ENCODE assay signal across 11 mouse cellular contexts in the genomic region with DNA sequence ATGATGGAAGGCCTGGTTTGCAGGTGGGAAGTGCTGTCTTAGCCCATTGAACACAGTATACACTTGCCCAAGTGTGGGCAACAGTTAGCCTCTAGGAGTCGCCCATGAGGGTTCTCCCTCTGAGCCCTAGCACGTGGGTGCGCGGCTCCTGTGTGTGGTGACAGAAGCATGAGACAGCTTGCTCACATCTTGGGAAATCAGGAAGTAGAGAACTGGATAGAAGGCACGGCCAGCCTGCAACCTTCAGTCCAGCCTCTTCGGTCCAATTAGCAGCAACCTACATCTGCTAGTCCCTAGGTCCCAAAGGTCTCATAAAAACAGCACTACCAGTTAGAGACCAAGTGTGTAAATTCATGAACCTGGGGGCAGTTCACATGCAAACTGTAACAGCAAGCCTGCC. TPM values are rescaled to one million over a fixed set of nuclear protein-coding genes. Genes with fewer than 3 reads are reported as not detected.
A peak's percentile ranks its signal among the peaks of the same experiment; 100 is the strongest.
DNase-seq lines count a peak whose midpoint lies in the region; ATAC-seq lines count a peak whose summit lies in the region.
"Had no signal": no experiment of that assay in that cellular context is flagged by ENCODE, and none has a peak within 500 bp of the region (broad histone marks: within the 10 kb centered on the region; RNA-seq: fewer than 3 reads in every experiment).

No protein-coding gene starts in this region.

- DNase-seq in kidney, postnatal 10 days = peak; percentile 50
- DNase-seq in kidney, adult 18-20 months = no peak
- DNase-seq in adrenal gland, postnatal 25 days = peak; percentile 25
- peak; percentile 70 to 72 for DNase-seq in monocyte, adult 2 months (ENCODE audit: low read depth in 1 of 2, low spot score in 2 of 2)
- no peak for DNase-seq in testis, postnatal 14 days (ENCODE audit: low spot score)
- no peak for DNase-seq in embryo, embryonic 11 days
- DNase-seq: forebrain, postnatal 0 days had no signal

- peaks cover 25% of the 10 kb centered on the region for H3K4me1 ChIP-seq in limb, embryonic 13.5 days

- H3K4me2 ChIP-seq in limb, embryonic 13.5 days (replicated peaks) = no peak overlapping the region
- H3K4me2 ChIP-seq: limb, embryonic 15.5 days; neural tube, embryonic 12.5 days had no signal

- no peaks in the 10 kb centered on the region for H3K36me3 ChIP-seq in limb, embryonic 13.5 days
- H3K36me3 ChIP-seq: limb, embryonic 15.5 days; neural tube, embryonic 12.5 days had no signal

- no peaks in the 10 kb centered on the region for H3K9me3 ChIP-seq in limb, embryonic 13.5 days
- H3K9me3 ChIP-seq: limb, embryonic 15.5 days; neural tube, embryonic 12.5 days had no signal

- H3K9ac ChIP-seq in limb, embryonic 13.5 days = no peak overlapping the region
- H3K9ac ChIP-seq: forebrain, postnatal 0 days; limb, embryonic 15.5 days; neural tube, embryonic 12.5 days had no signal

- WGBS in limb, embryonic 13.5 days = 46% methylated on average over 6 of the region's 6 CpGs

- peak; percentile 20; the same call in 1 of the 2 replicates for ATAC-seq in limb, embryonic 13.5 days (ENCODE audit: low FRiP score, low read depth)
- ATAC-seq: forebrain, postnatal 0 days; hindbrain, embryonic 16.5 days had no signal

- no peak overlapping the region; the same call in 1 of the 2 replicates for H3K27ac ChIP-seq in limb, embryonic 13.5 days
- H3K27ac ChIP-seq: neural tube, embryonic 12.5 days had no signal

- H3K4me3 ChIP-seq in limb, embryonic 13.5 days = no peak overlapping the region
- H3K4me3 ChIP-seq: limb, embryonic 15.5 days; neural tube, embryonic 12.5 days had no signal

- H3K27me3 ChIP-seq in limb, embryonic 13.5 days = 0 out of 2 replicates have a peak, but pooled peaks cover 2% of the 10 kb centered on the region
- H3K27me3 ChIP-seq: limb, embryonic 15.5 days had no signal

RNA-seq across cellular contexts. Expression of a gene that starts 36.8 kb away (rescaled TPM):
- 162 and 189 TPM in 2 replicates for total RNA-seq in adrenal gland, postnatal 25 days (2021)
- 208 and 214 TPM in 2 replicates for polyA plus RNA-seq in limb, embryonic 13.5 days (2015; fragmentation: Nextera tagmentation; extraction: Ambion mirVana)

Comparison
In these comparisons a context has a peak if more than half of its experiments do, and no peak if none do; other contexts are left out.
1. DNase-seq: peak in kidney, postnatal 10 days (single experiment), adrenal gland, postnatal 25 days (single experiment) and monocyte, adult 2 months (2 of 2); none in kidney, adult 18-20 months (single experiment), testis, postnatal 14 days (single experiment) and embryo, embryonic 11 days (single experiment).